Mouse (Mus musculus): Measurements from ENCODE around the gene Man1c1.

The Man1c1 gene

GRCm38 (mm10) chr4:134549899-134550298, 154.2 kb downstream of the Man1c1 start:
- DNase-seq (ENCODE audit: low spot score in 2 of 2): no peak

DNA sequence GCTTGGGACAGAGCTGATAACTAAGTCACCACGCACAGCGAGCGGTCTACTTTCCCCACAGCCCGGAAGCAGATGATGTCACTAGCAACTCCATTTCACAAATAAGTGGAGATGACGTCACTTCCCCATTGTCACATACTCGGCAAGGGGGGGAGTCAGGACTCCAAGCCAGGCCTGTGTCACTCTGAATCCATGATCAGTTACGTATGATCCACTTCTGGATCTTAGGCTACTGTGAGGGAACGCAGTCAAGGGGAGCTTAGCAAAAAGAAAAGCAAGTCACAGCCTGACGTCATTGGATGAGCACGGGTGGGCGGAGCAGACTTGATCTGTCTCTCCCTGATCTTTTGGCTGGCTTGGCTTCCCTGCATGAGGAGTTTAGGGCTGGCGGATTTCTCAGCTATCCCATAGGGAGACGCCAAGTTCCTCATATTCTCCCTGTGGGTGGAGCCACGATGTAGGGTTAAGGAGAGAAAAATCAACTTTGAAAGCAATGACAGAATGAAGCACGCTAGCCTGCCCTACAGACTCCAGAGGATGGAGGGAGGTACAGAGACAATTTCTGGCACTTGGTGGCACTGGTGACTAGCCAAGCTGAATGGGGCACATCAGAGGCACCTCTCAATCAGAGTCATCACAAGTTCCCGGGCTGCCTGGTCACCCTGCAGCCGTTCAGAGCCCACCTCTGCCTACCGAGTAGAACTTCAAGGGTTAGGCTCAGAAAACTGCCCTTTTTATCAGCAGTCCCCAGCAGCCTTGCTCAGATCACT, 155.7 kb downstream of the Man1c1 start:
- DNase-seq (ENCODE audit: low spot score in 2 of 2): no peak

DNA sequence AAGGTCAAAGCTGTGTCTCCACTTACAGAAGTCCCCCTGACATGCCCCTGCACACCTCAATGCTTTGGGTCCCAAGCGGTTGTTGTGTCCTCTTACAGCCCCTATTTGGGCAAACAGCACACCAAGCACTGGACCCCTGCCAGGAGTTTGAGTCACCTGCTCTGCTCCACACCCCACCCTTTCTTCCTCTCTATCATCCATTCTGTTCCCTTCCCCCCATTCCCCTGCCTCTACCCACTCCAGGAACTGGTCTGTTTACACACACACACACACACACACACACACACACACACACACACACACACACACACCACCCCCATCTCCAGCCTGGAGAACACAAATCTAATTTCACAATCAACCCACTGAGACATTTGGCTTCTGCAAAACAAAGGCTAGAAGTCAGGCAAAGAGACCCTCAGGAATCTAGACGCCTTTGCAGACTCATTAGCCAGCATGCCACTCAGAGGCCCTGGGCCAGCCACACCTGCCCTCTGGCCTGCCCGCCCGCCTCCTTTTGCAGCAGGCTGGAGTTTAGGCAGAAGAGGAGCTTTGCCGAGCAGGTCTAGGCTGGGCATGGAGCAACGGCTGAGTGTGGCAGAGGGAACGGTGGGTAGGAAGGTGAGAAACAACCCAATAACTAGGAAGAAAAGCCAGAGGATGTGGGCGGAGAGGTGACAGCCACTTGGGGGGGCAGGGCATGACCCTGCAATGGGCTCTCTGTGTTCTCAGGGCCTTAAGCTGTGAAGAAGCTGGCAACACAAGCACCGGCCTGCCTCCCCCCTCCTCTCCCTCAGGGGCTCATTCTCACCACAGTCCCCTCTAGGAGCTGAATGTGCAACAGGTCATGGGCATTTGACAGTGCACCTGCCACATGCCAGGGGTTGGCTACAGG, 157.0 kb downstream of the Man1c1 start:
- no peak for DNase-seq (ENCODE audit: low spot score in 2 of 2)

DNA sequence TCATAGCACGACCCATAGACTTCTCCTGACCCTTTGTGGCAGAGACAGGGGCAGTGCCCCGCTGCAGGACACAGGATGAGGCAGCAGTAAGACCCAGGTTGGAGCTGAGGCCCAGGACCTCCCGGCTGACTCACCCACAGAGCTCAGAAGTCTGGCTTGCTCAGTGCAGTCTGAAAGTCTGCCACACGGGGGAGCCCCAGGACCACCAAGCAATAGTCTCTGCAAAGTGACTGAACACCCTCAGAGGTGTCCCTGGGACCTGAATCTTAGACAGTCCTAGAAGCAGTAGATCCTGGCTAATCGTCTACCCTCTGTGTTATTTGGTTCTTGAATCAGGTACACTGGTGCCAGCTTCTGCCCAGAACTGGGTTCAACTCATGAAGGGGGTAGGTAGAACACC, 160.8 kb downstream of the Man1c1 start:
- DNase-seq (ENCODE audit: low spot score in 2 of 2): peak; percentile 91 to 98

GRCm38 (mm10) chr4:134542726-134543125, 161.4 kb downstream of the Man1c1 start:
- no peak for DNase-seq (ENCODE audit: low spot score in 2 of 2)

GRCm38 (mm10) chr4:134538997-134539580, 165.0 kb downstream of the Man1c1 start:
- no peak for DNase-seq (ENCODE audit: low spot score in 2 of 2)

DNA sequence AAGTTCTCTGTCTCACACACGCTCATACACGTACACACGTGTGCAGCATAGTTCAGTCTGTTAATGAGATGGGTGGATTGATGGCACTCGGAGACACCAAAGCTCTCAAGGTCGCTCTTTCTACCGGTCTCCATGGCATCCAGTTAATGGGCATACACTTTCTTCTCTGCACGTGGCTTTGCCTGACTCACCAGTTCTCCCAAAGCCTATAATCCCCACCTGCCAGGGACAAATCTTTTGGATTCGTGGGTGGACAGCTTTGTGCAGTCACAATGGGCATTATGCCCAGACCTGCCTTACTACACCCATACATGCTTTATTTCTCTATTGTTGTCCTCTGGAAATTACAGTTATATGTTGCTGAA, 168.3 kb downstream of the Man1c1 start:
- no peak for DNase-seq (ENCODE audit: low spot score in 2 of 2)

DNA sequence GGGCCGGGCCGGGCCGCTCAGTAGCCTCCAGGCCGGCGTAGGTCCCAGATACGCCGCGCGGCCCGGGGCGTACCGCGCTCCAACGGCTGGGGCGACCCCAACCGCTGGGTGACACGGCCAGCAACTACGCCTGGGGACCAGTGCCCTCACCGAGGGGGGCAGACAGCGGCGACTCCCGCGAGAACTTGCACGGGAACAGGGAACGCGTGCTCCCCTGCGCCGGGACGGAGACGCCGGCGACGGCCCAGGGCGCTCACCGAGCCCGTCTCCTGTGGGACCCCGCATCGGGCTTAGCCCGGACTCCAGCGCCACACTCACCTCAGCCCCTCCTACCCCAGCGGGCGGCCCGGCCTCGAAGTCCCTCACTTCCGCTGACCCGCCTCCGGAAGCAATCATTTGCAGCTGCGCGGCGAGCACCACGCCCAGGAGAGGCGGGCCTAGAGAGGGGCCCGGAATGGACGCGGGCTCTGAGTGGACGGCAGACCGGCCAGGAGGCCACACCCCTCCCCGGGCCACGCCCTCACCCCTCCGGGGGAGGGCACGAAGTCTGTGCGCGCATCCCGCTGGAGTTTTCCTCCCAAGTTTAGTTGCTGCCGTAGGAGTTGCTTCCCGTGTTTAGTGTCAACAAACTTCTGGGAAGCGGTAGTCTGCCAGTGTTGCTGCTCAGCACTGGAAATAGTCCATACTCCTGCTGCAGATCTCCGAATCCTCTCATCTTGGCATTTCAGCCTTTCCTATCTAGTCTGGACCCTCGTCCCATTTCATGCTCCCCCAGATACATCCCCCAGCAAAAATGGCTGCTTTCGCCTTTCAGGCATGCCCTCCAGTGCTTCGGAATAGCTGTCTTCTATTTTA, 168.9 kb downstream of the Man1c1 start, which contains the start of gene Mtfr1l:
Gene Mtfr1l, minus strand, starts transcription at position 456 of the 855 bp plus-strand sequence.
- peak; percentile 96 to 97 for DNase-seq (ENCODE audit: low spot score in 2 of 2)

DNA sequence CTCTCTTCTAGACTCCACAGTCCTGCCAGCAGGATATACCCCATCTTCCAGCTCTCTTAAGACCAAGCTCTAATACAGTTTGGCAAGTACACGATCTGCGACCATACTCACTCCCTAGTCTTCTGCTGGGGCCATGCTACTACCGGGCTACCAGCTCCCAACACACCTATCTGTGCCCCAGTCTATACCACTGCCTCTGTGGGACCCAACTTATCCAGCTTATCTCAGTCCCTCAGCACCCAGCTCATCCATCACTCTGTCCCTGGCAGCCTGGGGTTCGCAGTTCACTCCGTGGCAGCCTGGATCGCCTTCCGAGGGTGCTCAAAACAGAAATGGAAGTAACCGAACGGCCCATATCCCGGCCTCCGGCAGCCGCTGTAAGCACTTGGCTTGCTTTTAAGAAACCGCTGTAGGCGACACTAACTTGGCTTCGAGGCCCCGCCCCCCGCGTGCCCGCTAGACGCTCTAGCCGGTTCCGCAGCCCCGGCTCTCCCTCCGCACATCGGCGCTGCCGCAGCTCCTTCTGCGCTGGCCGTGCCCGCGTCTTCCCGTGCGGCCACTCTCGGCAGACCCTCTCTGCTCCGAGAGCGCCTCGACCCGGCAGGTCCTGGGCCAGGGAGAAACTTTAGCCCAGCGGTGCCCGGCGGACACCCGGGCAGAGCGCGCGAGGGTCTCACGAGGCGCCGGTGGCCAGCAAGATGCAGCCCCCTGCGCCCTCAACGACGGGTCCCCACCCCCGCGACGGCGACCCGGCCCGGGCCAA, 169.8 kb downstream of the Man1c1 start:
- peak; percentile 81 to 91 for DNase-seq (ENCODE audit: low spot score in 2 of 2)

DNA sequence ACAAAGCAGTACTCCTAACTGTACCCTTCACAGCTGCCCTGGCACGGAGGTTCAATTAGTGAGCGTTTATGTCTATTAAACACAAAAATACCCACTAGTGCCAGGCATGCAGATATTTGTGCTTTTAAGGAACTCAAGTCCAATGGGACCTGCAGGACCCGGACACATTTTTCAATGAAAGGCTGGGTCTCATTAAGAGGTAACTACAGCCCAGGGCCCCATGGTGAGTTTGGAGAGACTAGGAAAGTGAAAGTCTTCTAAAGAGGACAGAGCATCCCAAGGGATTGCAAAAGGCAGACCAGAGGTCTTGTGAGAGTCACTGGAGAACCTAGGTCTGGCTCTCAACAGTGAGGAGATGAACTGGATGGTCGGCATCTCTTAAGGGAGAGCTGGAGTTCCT, 170.7 kb downstream of the Man1c1 start:
- DNase-seq (ENCODE audit: low spot score in 2 of 2): no peak

DNA sequence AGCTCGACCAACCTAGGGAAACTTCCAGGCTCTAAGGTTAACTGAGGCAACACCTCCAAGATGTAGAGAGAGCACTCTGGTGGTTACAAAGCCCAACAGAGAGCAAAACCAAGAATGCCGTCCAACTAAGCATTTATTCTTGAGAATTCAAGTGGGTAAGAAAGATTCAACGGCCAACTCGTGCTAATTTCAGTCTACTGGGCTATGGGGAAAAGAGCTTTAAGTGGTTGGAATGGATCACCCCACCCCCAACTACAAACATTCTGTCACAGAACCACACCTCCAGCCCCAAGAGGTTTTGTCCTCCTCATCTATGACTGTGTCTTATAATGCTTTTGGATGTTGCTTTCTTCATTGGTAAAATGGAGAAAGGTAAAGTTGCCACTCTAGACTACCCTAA, 171.2 kb downstream of the Man1c1 start:
- DNase-seq (ENCODE audit: low spot score in 2 of 2): no peak

GRCm38 (mm10) chr4:134526220-134526619, 177.9 kb downstream of the Man1c1 start:
- no peak for DNase-seq (ENCODE audit: low spot score in 2 of 2)

- no peak for DNase-seq (ENCODE audit: low spot score in 2 of 2)
These were observed 178.3 kb downstream of the Man1c1 start for GRCm38 (mm10) chr4:134525806-134526205.

GRCm38 (mm10) chr4:134523447-134523846, 180.6 kb downstream of the Man1c1 start:
- no peak for DNase-seq (ENCODE audit: low spot score in 2 of 2)

DNA sequence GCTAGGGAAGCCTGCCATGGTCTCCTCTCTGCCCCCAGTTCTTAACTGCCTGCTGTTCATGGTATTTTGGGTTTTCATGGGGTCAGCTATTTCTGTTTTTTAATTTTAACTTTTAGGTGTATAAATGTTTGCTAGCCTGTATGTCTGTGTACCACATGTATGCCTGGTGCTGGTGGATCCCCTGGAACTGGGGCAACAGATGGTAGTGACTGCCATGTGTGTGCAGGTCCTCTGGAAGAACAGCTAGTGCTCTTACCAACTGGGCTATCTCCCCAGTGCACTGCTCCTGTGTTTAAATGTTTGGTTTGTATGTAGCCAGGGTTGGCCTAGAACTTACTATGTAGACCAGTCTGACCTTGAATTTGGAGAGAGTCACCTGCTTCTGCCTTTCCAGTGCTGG, 184.8 kb downstream of the Man1c1 start:
- DNase-seq (ENCODE audit: low spot score in 2 of 2): no peak

DNA sequence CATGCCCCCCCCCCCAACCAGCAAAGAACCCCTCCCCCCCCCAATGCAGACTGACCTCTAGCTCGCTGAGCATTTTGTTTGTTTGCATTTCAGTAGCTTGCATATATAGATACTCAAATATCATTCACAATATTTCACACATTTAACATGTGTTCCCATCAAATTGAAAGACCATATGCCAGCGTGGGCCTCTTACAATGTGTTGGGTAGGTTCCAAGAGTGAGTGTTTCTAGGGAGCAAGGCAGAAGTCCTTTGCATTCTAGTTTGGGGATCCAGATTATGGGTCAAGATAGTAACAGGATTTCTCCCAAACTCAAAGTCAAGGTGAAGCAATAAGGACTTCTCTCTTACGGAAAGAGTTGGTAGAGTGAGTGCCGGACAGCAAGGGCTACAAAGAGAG, 185.5 kb downstream of the Man1c1 start:
- no peak for DNase-seq (ENCODE audit: low spot score in 2 of 2)

DNA sequence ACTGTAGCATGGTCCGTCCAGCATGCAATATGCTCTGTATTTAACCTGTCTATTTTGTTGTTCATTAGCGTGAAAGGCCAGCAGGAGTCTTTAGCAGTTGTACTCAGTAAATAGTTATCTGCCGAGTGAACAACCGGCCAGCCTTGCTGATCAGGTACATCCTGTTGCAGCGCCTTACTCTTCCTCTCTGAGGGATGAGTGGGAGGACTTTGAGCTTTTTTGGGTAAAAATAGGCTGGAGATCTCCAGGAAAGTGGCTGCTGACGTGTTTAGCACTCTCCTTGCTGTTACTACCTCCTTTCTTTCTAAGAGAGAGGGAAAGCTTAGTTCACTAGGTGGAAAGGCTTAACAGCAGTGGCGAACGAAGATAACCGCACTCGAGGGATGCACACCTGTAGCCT, 186.4 kb downstream of the Man1c1 start:
- no peak for DNase-seq (ENCODE audit: low spot score in 2 of 2)

- no peak for DNase-seq (ENCODE audit: low spot score in 2 of 2)
These were observed 187.1 kb downstream of the Man1c1 start for GRCm38 (mm10) chr4:134516981-134517380.

DNA sequence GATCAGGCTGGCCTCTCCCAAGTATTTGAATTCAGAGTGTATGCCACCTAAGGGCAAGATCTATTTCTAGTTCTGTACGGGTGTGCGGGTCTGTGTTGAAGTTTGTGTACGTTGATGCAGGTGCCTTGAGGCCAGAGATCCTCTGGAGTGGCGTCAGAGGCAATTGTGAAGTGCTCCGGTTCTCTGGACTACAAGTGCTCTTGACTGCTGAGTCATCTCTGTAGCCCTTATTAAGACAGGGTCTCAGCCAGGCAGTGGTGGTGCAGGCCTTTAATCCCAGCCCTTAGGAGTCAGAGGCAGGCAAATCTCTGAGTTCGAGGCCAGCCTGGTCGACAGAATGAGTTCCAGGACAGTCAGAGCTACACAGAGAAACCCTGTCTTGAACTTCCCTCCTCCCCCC, 188.5 kb downstream of the Man1c1 start:
- no peak for DNase-seq (ENCODE audit: low spot score in 2 of 2)

GRCm38 (mm10) chr4:134514309-134514930, 189.7 kb downstream of the Man1c1 start:
- DNase-seq (ENCODE audit: low spot score in 2 of 2): no peak
